Mouse (Mus musculus): ENCODE measurements around the gene Nfasc. TPM values are rescaled to one million over a fixed set of nuclear protein-coding genes. Genes with fewer than 3 reads are reported as not detected.

The Nfasc gene
- polyA plus RNA-seq, 1 experiment = 0.67 TPM

DNA sequence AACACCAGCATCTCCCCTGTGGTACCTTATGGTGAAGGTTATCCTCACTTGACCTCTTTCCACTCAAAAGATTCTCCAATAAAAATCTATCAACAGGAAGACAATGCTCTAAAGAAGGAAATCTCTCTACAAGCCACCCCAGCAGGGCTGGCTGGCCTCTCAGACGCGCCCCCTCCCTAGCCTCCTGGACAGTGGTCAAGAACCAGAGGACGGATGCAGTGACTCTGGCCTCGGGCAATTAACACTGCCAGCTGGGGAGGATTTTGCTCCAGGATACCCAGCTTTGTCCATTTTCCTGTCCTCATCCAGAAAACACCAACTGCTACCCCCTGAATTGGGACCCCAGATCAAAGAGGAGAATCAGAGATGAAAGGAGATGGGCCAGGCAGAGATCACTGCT is 44.7 kb downstream of the Nfasc start:
- no peak overlapping the region for H3K27ac ChIP-seq (ENCODE audit: insufficient read depth, low read length)
- TF ChIP-seq CTCF (IDR thresholded peaks at IDR 0.05; ENCODE audit: borderline replicate concordance, insufficient read depth, low read length) = no peak
- TF ChIP-seq POLR2A (IDR thresholded peaks at IDR 0.05; ENCODE audit: low read depth, low read length) = no peak
- H3K4me3 ChIP-seq (ENCODE audit: insufficient read depth, low read length) = no peak overlapping the region
- H3K4me1 ChIP-seq (ENCODE audit: control insufficient read depth, insufficient read depth, low read length) = no peaks in the 10 kb centered on the region

DNA sequence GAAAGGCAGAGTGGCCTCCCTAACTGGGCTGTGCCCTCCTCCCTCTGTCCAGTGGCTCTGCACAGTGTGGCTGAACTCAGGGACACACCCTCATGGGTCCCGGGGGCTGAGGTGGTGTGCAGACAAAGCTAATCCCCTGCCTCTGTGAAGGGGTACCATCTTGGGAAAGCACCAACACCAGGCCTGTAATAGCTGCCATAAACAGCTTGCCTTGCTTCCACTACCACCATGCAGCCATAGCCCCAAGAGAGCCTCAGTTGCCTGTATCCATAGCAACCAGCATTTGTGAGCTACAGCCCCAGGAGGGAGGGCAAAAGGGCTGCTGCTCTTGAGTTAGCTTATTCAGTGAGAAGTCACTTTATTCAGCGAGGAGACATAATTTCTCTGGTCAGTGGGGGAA is 45.4 kb downstream of the Nfasc start:
- Histone ChIP-seq H3K4me1 (ENCODE audit: control insufficient read depth, insufficient read depth, low read length) (no peaks in the 10 kb centered on the region), H3K27ac (ENCODE audit: insufficient read depth, low read length) (no peak overlapping the region), H3K4me3 (ENCODE audit: insufficient read depth, low read length) (no peak overlapping the region)
- TF ChIP-seq CTCF (IDR thresholded peaks at IDR 0.05; ENCODE audit: borderline replicate concordance, insufficient read depth, low read length) (no peak), POLR2A (IDR thresholded peaks at IDR 0.05; ENCODE audit: low read depth, low read length) (no peak)

GRCm38 (mm10) chr1:132694007-132694406 is 47.6 kb downstream of the Nfasc start:
- TF ChIP-seq POLR2A (IDR thresholded peaks at IDR 0.05; ENCODE audit: low read depth, low read length) = no peak
- no peak for TF ChIP-seq CTCF (IDR thresholded peaks at IDR 0.05; ENCODE audit: borderline replicate concordance, insufficient read depth, low read length)
- Histone ChIP-seq H3K4me1 (ENCODE audit: control insufficient read depth, insufficient read depth, low read length) (no peaks in the 10 kb centered on the region), H3K4me3 (ENCODE audit: insufficient read depth, low read length) (no peak overlapping the region), H3K27ac (ENCODE audit: insufficient read depth, low read length) (no peak overlapping the region)

DNA sequence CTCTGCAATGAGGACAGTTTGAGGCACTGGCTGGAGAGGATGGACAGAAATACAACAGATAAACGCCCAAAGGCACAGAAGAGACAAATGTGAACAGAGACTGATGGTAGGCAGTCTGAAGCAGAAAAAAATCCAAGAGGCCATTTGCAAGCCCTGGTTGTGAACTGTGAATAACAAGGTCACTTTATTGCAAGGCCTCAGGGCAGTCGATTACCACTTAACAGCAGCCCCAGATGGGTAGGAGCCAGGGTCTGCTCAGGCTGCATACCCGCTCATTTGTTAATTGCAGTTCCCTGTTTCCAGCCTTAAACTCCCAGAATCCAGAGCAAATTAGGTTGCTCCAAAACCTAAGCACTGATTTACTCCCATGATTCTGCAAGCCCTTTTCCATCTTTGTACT is 52.4 kb downstream of the Nfasc start:
- Histone ChIP-seq H3K4me1 (ENCODE audit: control insufficient read depth, insufficient read depth, low read length) (no peaks in the 10 kb centered on the region), H3K27ac (ENCODE audit: insufficient read depth, low read length) (no peak overlapping the region), H3K4me3 (ENCODE audit: insufficient read depth, low read length) (no peak overlapping the region)
- TF ChIP-seq CTCF (IDR thresholded peaks at IDR 0.05; ENCODE audit: borderline replicate concordance, insufficient read depth, low read length) (no peak), POLR2A (IDR thresholded peaks at IDR 0.05; ENCODE audit: low read depth, low read length) (no peak)

DNA sequence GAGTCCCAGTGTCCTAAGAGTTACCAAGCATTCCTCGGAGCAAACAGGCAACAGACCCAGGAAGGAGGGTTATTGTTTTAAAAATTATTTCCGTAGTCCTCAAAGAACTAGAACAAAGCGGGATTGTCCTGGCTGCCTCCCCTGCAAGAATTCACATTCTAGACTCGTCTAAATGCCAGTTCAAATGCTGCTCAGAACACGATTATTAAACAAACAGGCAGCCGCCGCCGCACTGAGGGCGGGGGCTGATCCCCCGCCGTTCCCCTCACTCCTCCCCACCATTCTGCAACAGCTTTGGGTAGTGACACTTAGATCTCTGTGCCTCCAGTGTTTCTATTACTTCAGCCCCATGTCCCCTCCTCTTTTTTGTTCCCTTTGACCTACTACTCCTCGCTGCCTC is 62.7 kb downstream of the Nfasc start:
- Histone ChIP-seq H3K4me1 (ENCODE audit: control insufficient read depth, insufficient read depth, low read length) (no peaks in the 10 kb centered on the region), H3K4me3 (ENCODE audit: insufficient read depth, low read length) (no peak overlapping the region), H3K27ac (ENCODE audit: insufficient read depth, low read length) (no peak overlapping the region)
- no peak for TF ChIP-seq CTCF (IDR thresholded peaks at IDR 0.05; ENCODE audit: borderline replicate concordance, insufficient read depth, low read length)
- no peak for TF ChIP-seq POLR2A (IDR thresholded peaks at IDR 0.05; ENCODE audit: low read depth, low read length)

DNA sequence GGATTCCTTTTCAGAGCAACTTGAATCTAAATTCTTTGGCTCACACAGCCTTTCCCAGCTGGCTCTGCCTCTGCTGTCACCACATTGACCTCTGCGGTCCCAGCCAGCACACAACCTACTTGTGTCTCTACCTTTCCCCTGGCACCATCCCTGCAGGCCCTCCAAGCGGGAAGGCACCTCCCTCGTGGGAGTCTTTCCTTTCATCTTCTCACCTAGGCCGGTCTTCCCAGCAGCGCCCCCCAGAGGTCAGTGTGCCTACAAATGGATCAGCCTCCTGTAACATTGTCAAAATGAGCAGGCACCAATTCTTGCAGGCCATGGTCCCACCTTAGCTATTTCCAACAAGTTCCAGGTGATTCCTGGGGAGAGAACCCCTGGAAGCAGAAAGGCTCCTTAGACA is 63.5 kb downstream of the Nfasc start:
- Histone ChIP-seq H3K27ac (ENCODE audit: insufficient read depth, low read length) (no peak overlapping the region), H3K4me3 (ENCODE audit: insufficient read depth, low read length) (no peak overlapping the region), H3K4me1 (ENCODE audit: control insufficient read depth, insufficient read depth, low read length) (no peaks in the 10 kb centered on the region)
- TF ChIP-seq CTCF (IDR thresholded peaks at IDR 0.05; ENCODE audit: borderline replicate concordance, insufficient read depth, low read length) (no peak), POLR2A (IDR thresholded peaks at IDR 0.05; ENCODE audit: low read depth, low read length) (no peak)

GRCm38 (mm10) chr1:132672704-132673103 is 68.9 kb downstream of the Nfasc start:
- Histone ChIP-seq H3K4me1 (ENCODE audit: control insufficient read depth, insufficient read depth, low read length) (no peaks in the 10 kb centered on the region), H3K27ac (ENCODE audit: insufficient read depth, low read length) (no peak overlapping the region), H3K4me3 (ENCODE audit: insufficient read depth, low read length) (no peak overlapping the region)
- no peak for TF ChIP-seq POLR2A (IDR thresholded peaks at IDR 0.05; ENCODE audit: low read depth, low read length)
- no peak for TF ChIP-seq CTCF (IDR thresholded peaks at IDR 0.05; ENCODE audit: borderline replicate concordance, insufficient read depth, low read length)

DNA sequence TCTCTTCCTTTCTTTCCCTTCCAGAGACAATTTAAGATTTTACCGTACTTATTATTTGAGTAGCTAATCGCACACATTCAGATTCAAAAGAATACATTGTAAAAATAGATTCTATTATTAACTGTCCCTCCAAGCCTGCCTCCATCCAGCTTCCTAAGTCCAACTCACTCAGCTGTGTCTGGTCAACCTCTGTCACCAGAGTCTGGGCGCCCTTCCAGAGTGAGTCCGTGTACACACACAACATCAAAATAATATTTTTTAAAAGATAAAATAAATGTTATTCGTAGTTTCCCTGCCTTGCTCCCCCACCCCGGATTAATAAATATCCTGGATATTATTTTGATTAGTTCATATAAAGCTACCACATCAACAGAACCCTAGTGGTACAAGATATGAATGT is 72.4 kb downstream of the Nfasc start:
- no peak overlapping the region for H3K27ac ChIP-seq (ENCODE audit: insufficient read depth, low read length)
- no peaks in the 10 kb centered on the region for H3K4me1 ChIP-seq (ENCODE audit: control insufficient read depth, insufficient read depth, low read length)
- no peak for TF ChIP-seq CTCF (IDR thresholded peaks at IDR 0.05; ENCODE audit: borderline replicate concordance, insufficient read depth, low read length)
- TF ChIP-seq POLR2A (IDR thresholded peaks at IDR 0.05; ENCODE audit: low read depth, low read length) = no peak
- H3K4me3 ChIP-seq (ENCODE audit: insufficient read depth, low read length) = no peak overlapping the region

DNA sequence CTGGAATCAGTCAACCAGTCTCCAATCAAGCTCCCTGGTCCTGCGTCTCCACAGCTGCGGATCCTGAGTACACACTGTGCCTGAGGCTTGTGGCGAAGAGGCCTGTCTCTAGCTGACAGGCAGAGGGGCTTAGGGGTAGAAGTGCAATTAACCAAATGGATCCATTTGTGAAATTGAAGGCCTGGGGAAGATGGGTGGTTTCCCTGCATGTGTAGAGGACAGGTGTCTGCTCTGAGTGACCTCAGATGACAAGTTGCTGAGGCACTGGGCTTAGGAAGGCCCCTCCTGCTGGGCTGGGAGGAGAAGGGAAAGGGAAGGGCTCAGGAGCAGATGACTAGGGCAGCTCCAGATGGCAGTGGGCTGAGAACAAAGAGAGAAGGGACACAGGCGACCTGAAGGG is 81.2 kb downstream of the Nfasc start:
- Histone ChIP-seq H3K4me1 (ENCODE audit: control insufficient read depth, insufficient read depth, low read length) (no peaks in the 10 kb centered on the region), H3K27ac (ENCODE audit: insufficient read depth, low read length) (no peak overlapping the region), H3K4me3 (ENCODE audit: insufficient read depth, low read length) (no peak overlapping the region)
- TF ChIP-seq CTCF (IDR thresholded peaks at IDR 0.05; ENCODE audit: borderline replicate concordance, insufficient read depth, low read length) = no peak
- TF ChIP-seq POLR2A (IDR thresholded peaks at IDR 0.05; ENCODE audit: low read depth, low read length) = no peak

- Histone ChIP-seq H3K27ac (ENCODE audit: insufficient read depth, low read length) (no peak overlapping the region), H3K4me3 (ENCODE audit: insufficient read depth, low read length) (no peak overlapping the region), H3K4me1 (ENCODE audit: control insufficient read depth, insufficient read depth, low read length) (no peaks in the 10 kb centered on the region)
- TF ChIP-seq CTCF (IDR thresholded peaks at IDR 0.05; ENCODE audit: borderline replicate concordance, insufficient read depth, low read length) = no peak
- TF ChIP-seq POLR2A (IDR thresholded peaks at IDR 0.05; ENCODE audit: low read depth, low read length) = no peak
Measured at GRCm38 (mm10) chr1:132659604-132660003, 82.0 kb downstream of the Nfasc start.

GRCm38 (mm10) chr1:132655611-132656010 is 86.0 kb downstream of the Nfasc start:
- Histone ChIP-seq H3K4me3 (ENCODE audit: insufficient read depth, low read length) (no peak overlapping the region), H3K27ac (ENCODE audit: insufficient read depth, low read length) (no peak overlapping the region), H3K4me1 (ENCODE audit: control insufficient read depth, insufficient read depth, low read length) (no peaks in the 10 kb centered on the region)
- no peak for TF ChIP-seq POLR2A (IDR thresholded peaks at IDR 0.05; ENCODE audit: low read depth, low read length)
- TF ChIP-seq CTCF (IDR thresholded peaks at IDR 0.05; ENCODE audit: borderline replicate concordance, insufficient read depth, low read length) = no peak
